Mouse (Mus musculus) cerebellum, adult 18-20 months (tissue): ENCODE measurements around the gene Phkg2.
"Not testable (repeated sequence)": the region's sequence is repeated elsewhere in the genome, so short reads cannot be mapped to it uniquely, and the experiment has no call there.

ENCODE experiments used
- DNase-seq, 2 experiments: peaks; one replicate each; pipeline ENCODE4 v3.0.0; 2021

Phkg2 gene

DNA sequence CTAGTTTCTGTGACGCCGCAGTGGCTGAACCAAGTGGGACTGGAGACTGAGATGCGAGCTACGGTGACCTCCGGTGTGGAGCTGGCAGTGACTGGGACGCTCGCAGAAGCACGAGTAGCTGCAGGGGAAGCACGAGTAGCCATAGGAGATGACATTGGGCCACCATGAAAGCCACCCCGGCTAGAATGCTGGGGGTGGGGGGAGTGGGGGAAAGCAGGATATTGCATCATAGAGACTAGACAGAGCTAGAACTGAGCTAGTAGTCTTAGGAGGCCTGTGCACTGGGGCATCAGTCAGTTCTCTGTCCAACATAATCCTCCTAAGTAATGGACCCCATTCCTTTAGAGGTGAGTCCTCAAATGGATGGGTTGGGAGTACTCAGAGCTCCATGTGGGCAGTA is 31.1 kb downstream of the Phkg2 start:
- no peak for DNase-seq

DNA sequence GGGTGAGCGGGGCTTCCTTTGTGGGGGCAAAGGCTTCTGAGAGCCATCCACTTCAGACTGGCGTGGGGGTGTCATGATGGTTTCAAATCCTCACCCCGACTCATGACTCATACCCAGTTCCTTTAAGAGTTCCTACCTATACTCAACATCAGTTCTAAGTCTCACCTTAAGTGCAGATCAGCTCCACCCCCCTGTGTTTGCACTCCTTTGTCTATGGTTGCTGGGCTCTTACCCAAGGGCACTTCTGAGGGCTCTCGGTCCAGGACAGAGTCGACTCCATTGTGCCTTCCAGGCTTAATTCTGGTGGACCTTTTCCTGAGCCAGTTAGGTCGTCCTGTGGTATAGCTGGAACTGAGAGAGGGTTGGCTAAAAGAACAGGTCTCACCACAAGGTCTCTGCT is 34.0 kb downstream of the Phkg2 start:
- DNase-seq, result no peak

GRCm38 (mm10) chr7:127611011-127611410 is 37.9 kb downstream of the Phkg2 start:
- DNase-seq, result no peak

DNA sequence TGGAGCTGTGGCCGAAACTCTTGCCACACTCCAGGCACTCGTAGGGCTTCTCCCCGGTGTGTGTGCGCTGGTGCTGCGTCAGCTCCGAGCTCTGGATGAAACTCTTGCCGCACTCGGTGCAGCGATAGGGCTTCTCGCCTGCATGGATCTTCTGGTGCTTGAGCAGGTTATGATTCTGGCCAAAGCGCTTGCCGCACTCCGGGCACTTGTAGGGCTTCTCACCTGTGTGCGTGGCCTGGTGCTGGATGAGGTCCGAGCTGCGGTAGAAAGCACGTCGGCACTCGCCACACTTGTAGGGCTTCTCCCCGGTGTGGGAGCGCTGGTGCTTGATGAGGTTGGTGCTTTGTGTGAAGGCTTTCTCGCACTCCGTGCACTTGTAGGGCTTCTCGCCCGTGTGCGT is 38.4 kb downstream of the Phkg2 start:
- no peak for DNase-seq

GRCm38 (mm10) chr7:127613501-127613900 is 40.4 kb downstream of the Phkg2 start:
- DNase-seq, result no peak

GRCm38 (mm10) chr7:127614091-127614490 is 41.0 kb downstream of the Phkg2 start:
- DNase-seq, result no peak

DNA sequence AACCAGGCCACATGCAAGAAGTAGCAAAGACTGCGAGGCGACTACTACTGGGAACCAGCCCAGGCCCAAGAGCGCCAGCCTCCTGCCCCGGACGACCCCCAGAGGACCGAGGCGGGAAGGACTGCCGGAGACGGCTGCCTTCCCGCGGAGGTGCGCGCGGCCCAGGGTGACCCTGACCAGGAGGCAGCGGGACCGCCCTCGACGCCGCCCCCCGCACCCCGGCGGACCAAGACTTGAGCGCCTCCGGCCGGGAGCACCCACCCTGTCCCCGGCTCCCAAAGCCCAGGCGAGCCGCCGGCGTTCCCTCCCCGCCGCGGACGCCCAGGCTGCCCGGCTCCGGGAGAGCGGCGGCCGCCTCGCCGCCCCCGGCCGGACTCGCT is 41.4 kb downstream of the Phkg2 start:
- peak in 1 of 2 experiments; percentile 32 for DNase-seq

GRCm38 (mm10) chr7:127614891-127615843 is 42.0 kb downstream of the Phkg2 start, which contains the start of gene Zfp629:
Gene Zfp629 (minus strand): TSS chr7:127615797.
- peak; percentile 63 to 75 for DNase-seq

- DNase-seq, result no peak
Observed at GRCm38 (mm10) chr7:127616336-127616735, 43.2 kb downstream of the Phkg2 start.

GRCm38 (mm10) chr7:127616881-127617280 is 43.7 kb downstream of the Phkg2 start:
- DNase-seq, result no peak

DNA sequence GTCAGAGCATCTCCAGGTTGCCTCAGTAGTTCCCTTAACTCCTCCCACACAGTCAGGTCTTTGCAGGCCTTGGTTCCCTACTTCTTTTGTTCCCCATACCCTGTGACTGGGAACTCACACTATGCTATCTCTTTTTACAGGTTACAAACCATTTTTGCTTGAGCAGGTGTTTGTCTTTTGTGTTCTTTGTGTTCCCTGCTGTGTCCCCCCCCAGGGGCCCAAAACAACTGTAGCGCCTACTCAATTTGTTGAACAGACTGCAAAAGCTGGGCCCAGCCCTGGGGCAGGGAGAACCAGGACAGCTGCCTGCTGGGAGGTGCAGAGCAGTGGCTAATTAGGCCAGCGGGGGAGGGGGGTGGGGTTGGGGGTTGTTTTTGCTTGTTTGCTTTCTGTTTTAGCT is 44.8 kb downstream of the Phkg2 start:
- no peak for DNase-seq

DNA sequence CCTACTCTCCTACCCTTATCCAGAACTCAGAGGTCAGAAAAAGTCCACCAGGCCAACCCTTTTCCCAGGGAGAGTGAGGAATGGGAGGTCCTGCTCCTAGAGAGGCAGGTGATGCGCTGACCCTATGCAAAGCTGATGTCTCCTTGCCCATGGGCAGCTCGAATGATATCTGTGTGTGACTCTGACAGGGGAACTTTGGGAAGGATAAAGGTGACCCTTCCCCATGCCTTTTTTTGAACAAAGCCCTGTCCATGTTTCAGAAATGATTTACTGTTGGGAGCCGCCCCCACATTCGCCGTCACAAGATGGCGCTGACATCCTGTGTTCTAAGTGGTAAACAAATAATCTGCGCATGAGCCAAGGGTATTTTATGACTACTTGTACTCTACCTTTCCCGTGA is 45.3 kb downstream of the Phkg2 start:
- not testable (repeated sequence) for DNase-seq

DNA sequence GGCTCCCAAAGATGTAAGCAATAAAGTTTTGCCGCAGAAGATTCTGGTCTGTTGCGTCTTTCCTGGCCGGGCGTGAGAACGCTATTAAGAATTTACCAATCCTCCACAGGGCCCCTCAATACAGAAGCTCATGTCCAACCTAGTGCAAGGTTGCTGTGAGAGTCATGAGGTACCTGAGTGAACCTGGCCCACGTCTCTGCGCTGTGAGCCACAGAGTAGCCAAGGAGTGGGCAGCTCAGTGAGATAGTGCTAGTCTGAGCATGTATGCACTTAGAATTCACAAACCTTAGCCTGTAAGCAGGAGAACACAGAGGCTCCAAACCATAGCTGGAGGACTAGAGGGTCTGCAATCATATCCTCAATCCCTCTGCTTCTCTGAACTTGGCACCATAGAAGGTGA is 52.9 kb downstream of the Phkg2 start:
- DNase-seq, result no peak

DNA sequence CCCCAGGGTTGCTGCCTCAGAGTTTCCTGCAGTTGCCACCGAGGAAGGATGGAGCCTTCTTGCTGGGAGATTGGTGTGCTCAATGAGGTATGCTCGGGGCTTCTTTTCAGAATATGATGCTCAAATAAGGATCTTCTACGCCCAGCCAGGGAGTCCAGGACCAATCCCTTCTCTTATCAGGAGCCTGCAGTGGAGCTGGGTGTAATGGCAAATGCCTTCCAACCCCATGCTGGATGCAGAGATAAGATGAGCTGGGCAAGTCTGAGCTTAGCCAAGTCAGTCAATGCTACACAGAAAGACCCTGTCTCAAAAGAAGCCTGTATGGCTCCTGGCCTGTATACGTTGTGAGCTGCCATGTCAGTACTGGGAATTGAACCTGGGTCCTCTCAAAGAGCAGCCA is 53.3 kb downstream of the Phkg2 start:
- no peak for DNase-seq

DNA sequence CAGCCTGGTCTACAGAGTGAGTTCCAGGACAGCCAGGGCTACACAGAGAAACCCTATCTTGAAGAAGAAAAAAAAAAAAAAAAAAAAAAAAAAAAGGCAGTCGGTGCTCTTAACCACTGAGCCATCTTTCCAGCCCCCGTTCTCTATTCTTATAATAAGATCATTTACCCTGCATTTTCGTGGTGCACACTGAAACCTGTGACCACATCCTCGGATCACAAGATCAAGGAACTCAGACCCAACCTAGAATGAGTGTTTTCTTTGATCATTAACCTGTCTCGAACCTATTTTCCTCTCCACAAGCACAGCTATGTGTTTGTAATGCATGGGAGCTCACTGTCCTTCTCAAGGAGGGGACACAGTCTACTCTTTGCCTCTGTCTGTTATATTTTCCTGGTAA is 55.5 kb downstream of the Phkg2 start:
- DNase-seq, result no peak

DNA sequence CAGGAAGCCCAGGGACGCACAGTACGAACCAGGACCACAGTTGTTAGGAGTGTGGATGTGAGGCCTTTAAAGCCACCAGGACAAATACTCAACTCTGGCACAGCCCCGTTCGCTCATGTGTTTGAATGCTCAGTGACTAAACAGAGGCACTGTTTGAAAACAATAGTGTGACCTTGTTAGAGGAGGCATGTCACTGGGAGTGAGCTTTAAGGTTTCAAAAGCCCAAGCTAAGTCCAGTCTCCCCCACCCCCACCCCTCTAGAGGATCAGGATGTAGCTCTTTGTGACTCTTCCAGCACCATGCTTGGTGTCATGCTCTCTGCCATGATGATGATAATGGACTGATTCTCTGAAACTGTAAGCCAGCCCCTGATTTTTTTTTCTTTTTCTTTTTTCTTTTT is 58.3 kb downstream of the Phkg2 start:
- no peak for DNase-seq
